Mouse (Mus musculus): ENCODE measurements around the gene Gm8298. TPM values are rescaled to one million over a fixed set of nuclear protein-coding genes. Genes with fewer than 3 reads are reported as not detected.
A peak's percentile ranks its signal among the peaks of the same experiment; 100 is the strongest.
"Not testable (repeated sequence)": the region's sequence is repeated elsewhere in the genome, so short reads cannot be mapped to it uniquely, and the experiment has no call there.

Gm8298 gene
- polyA plus RNA-seq (2011; ENCODE audit: insufficient read length, low read depth, missing spikeins): not detected in 2 replicates

DNA sequence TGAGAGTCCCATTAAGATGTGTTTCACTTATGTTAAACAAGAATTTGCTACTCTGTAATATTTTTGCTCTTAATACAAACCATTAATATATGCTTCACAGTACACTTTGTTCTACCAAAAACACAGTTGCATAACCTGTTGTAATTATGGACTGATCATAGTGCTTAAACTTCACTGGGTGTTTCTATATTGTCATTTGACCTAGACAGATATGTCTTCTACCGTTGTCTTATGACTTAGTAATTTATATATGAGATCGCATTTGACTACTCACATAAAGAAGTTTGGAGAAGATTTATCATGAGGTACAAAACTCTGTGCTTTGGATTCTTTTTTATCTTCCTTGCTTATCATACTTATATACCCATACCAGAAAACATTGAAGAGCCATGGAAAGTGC is at the start of gene Gm8298:
Gm8298 (plus strand) TSS at position 301 of the 400 bp plus-strand sequence.
- Histone ChIP-seq H3K27ac (ENCODE audit: insufficient read depth, low read length) (no peak within 1 kb of the TSS), H3K4me3 (ENCODE audit: insufficient read depth, low read length) (no peak within 1 kb of the TSS), H3K4me1 (ENCODE audit: control insufficient read depth, insufficient read depth, low read length) (no peaks in the 10 kb centered on the region)
- TF ChIP-seq POLR2A (IDR thresholded peaks at IDR 0.05; ENCODE audit: low read depth, low read length): no peak
- TF ChIP-seq CTCF (IDR thresholded peaks at IDR 0.05; ENCODE audit: borderline replicate concordance, insufficient read depth, low read length): no peak

DNA sequence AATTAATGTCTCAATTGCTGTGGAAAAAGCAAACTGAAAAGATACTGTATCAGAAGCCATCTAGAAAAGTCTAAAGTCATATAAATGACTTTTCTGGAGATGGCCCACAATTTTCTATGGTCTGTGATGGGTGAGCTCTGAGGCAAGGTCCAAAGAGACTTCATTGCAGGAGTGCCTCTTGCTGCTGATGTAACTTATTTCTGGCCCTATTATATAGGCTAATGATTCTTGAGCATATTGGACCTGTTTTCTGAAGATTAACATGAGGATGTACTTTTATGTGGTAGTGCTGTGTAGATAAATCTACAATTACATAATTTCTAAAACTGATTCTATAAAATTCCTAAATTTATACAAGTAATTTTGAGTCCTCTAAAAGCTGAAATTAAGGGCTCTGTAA is 47.7 kb upstream of the Gm8298 start:
- Histone ChIP-seq H3K4me3 (ENCODE audit: insufficient read depth, low read length) (no peak overlapping the region), H3K27ac (ENCODE audit: insufficient read depth, low read length) (no peak overlapping the region), H3K4me1 (ENCODE audit: control insufficient read depth, insufficient read depth, low read length) (no peaks in the 10 kb centered on the region)
- no peak for TF ChIP-seq POLR2A (IDR thresholded peaks at IDR 0.05; ENCODE audit: low read depth, low read length)
- no peak for TF ChIP-seq CTCF (IDR thresholded peaks at IDR 0.05; ENCODE audit: borderline replicate concordance, insufficient read depth, low read length)

DNA sequence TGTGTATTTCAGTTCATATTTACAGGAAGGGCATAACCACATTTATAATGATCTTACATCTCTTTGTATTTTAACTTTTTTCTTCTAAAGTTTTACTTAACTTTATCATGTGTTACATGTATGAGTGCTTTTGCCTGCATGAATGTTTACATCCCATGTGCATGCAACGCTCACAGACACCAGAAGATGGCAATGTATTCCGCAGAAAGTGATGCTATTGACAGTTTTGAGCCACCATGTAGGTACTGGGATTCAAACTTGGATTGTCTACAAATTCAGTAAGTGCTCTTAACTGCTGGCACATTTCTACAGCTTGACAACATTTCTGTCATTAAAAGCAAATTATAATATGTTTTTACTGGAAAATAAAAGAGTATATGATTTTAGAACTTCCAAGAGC is 9.9 kb downstream of the Gm8298 start:
- no peak overlapping the region for H3K27ac ChIP-seq (ENCODE audit: insufficient read depth, low read length)
- H3K4me1 ChIP-seq (ENCODE audit: control insufficient read depth, insufficient read depth, low read length): no peaks in the 10 kb centered on the region
- TF ChIP-seq CTCF (IDR thresholded peaks at IDR 0.05; ENCODE audit: borderline replicate concordance, insufficient read depth, low read length): 0 out of 2 replicates have a peak, but pooled peaks have one; percentile 6
- TF ChIP-seq POLR2A (IDR thresholded peaks at IDR 0.05; ENCODE audit: low read depth, low read length): no peak
- H3K4me3 ChIP-seq (ENCODE audit: insufficient read depth, low read length): no peak overlapping the region

DNA sequence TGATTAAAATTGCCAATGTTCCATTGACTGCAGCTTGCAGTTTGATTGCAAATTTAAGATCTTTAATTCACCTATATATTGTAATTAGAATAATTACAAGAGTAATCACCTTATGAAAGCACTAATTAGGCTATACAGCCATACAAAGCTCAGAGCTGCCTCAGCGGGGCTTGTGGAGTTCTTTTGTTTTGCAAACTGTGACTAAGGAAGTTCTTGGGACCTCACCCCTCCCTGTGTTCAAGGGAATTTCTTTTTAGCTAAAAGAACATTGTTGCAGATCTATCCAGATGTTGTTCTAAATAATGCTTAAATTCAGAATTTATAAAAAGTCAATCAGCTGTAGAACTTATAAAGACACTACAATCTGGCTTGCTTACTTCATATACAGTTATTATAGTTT is 16.8 kb downstream of the Gm8298 start:
- not testable (repeated sequence) for H3K27ac ChIP-seq (ENCODE audit: insufficient read depth, low read length); H3K4me1 ChIP-seq (ENCODE audit: control insufficient read depth, insufficient read depth, low read length); H3K4me3 ChIP-seq (ENCODE audit: insufficient read depth, low read length)

DNA sequence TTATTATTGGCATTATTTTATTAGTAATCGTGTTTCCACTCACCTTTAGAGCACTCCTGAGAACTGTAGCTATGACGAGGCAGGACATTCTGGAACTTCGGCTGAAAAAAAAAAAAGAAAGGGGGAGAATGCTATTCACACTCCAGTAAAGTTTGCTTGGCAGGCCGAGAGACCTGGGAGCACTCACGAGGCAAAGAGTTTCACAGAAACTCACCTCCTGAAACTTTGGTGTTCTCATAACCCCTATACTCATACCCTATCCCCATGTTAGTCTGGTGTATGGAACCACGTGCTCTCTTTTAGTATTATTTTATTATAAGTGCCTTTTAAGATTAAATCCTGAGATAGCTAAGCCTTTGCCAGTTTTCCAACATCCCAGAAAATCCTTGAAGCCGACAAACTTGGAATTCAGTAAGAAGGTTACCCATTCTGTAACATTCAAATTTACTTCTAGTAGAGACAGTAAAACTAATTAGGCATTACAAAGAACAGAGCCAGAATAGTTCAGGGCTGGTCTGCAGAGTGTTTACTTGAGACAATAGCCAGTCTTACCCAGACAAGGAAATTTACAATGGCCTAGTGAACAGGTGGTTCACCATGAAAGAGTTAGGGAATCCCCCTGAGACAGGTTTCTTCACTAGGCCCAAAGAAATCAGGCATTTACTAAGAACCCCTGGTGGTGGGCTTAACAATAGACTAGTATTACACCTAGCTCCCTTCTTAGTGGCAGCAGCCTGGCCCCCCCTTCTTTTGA is 19.1 kb downstream of the Gm8298 start:
- not testable (repeated sequence) for H3K4me1 ChIP-seq (ENCODE audit: control insufficient read depth, insufficient read depth, low read length); H3K4me3 ChIP-seq (ENCODE audit: insufficient read depth, low read length); H3K27ac ChIP-seq (ENCODE audit: insufficient read depth, low read length)

DNA sequence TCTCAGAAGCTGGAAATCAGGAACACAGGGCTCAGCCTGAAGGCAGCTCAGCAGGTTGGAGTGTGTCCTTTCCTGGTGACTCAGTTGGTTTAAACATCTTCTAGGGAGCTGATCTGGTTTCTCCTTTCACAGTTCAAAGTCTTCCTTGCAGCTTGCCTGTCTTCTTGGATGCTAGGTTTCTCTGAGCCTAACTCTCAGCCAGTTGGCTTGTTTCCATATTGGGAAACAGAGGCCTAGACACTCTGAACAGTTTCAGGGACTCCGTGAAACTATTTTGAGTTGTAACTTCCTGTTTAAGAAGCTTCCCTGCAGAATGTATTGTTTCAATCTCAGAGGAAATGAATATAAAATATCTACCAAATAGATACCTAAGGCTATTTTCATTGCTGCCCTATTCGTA is 32.4 kb downstream of the Gm8298 start:
- H3K4me1 ChIP-seq (ENCODE audit: control insufficient read depth, insufficient read depth, low read length): no peaks in the 10 kb centered on the region
- TF ChIP-seq CTCF (IDR thresholded peaks at IDR 0.05; ENCODE audit: borderline replicate concordance, insufficient read depth, low read length): no peak
- TF ChIP-seq POLR2A (IDR thresholded peaks at IDR 0.05; ENCODE audit: low read depth, low read length): no peak
- no peak overlapping the region for H3K4me3 ChIP-seq (ENCODE audit: insufficient read depth, low read length)
- H3K27ac ChIP-seq (ENCODE audit: insufficient read depth, low read length): no peak overlapping the region

DNA sequence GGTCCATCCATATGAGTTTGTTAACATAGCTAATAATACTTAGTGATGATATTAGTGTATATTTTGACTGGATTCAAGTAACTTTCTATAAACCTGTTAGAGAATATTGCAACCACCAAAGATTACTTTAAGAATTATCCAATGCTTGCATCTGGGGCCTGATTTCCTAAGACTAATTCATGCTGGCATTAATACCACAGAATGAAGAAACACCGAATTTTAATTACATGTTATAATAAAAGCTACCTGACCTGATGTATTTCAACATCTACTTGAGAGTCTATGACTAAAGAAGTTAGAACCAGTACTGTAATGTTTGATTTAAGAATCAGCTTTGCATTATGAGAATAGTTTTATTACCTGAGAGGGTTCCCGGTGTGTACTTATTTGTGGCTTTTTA is 64.1 kb downstream of the Gm8298 start, which contains the start of gene C130079G13Rik:
C130079G13Rik (plus strand) TSS at position 301 of the 400 bp plus-strand sequence.
- no peak within 1 kb of the TSS for H3K27ac ChIP-seq (ENCODE audit: insufficient read depth, low read length)
- H3K4me3 ChIP-seq (ENCODE audit: insufficient read depth, low read length): no peak within 1 kb of the TSS
- TF ChIP-seq CTCF (IDR thresholded peaks at IDR 0.05; ENCODE audit: borderline replicate concordance, insufficient read depth, low read length) (no peak), POLR2A (IDR thresholded peaks at IDR 0.05; ENCODE audit: low read depth, low read length) (no peak)

More for the DNA sequence above, 64.1 kb downstream of the Gm8298 start, which contains the start of gene C130079G13Rik:
- no peaks in the 10 kb centered on the region for H3K4me1 ChIP-seq (ENCODE audit: control insufficient read depth, insufficient read depth, low read length)

Other genes starting within 250 kb of the Gm8298 start
- not detected in 2 replicates for gene Gm5538, start 131.3 kb upstream of the Gm8298 start, polyA plus RNA-seq (2011; ENCODE audit: insufficient read length, low read depth, missing spikeins)
- gene C130079G13Rik, start 64.2 kb downstream of the Gm8298 start, polyA plus RNA-seq (2011; ENCODE audit: insufficient read length, low read depth, missing spikeins): not detected in 2 replicates
- gene Aadacl2, start 145.7 kb downstream of the Gm8298 start, polyA plus RNA-seq (2011; ENCODE audit: insufficient read length, low read depth, missing spikeins): not detected in 2 replicates
- gene Aadac, start 164.7 kb downstream of the Gm8298 start, polyA plus RNA-seq (2011; ENCODE audit: insufficient read length, low read depth, missing spikeins): not detected in 2 replicates
- not detected in 2 replicates for gene Sucnr1, start 220.8 kb downstream of the Gm8298 start, polyA plus RNA-seq (2011; ENCODE audit: insufficient read length, low read depth, missing spikeins)